Mouse (Mus musculus) embryonic facial prominence, embryonic 13.5 days (tissue): ENCODE measurements around the gene Fer. TPM values are rescaled to one million over a fixed set of nuclear protein-coding genes. Genes with fewer than 3 reads are reported as not detected.

Experiments used
- ATAC-seq: fragments of 200-750 bp; cut with Nextera tagmentation; 2 replicates; pipeline ENCODE4 v1.8.0; 2017; ENCODE audit warnings: low read depth; ENCODE audit not compliant: insufficient number of reproducible peaks, insufficient read depth, low FRiP score, low TSS enrichment
- H3K27ac ChIP-seq: fragments of 300-500 bp; sonication (generic); 2 replicates; pipeline ENCODE4 v1.5.1; 2015; ENCODE audit warnings: moderate library complexity, mild to moderate bottlenecking, inconsistent platforms
- H3K27me3 ChIP-seq: fragments of 300-500 bp; sonication (generic); 2 replicates; pipeline ENCODE4 v1.6.1; 2015; ENCODE audit warnings: mild to moderate bottlenecking, inconsistent platforms
- H3K36me3 ChIP-seq: fragments of 300-500 bp; sonication (generic); 2 replicates; pipeline ENCODE4 v1.6.1; 2015; ENCODE audit warnings: mild to moderate bottlenecking, inconsistent platforms
- H3K4me1 ChIP-seq: fragments of 300-500 bp; sonication (generic); 2 replicates; pipeline ENCODE4 v1.6.1; 2015; ENCODE audit warnings: inconsistent platforms
- H3K4me2 ChIP-seq: fragments of 300-500 bp; sonication (generic); 2 replicates; pipeline ENCODE4 v1.6.1; 2015; ENCODE audit warnings: moderate library complexity, mild to moderate bottlenecking, inconsistent platforms
- H3K4me3 ChIP-seq: fragments of 300-500 bp; sonication (generic); 2 replicates; pipeline ENCODE4 v1.5.1; 2015; ENCODE audit warnings: mild to moderate bottlenecking, inconsistent platforms
- H3K9ac ChIP-seq: fragments of 300-500 bp; sonication (generic); 2 replicates; pipeline ENCODE4 v1.6.1; 2015; ENCODE audit warnings: mild to moderate bottlenecking, inconsistent platforms
- H3K9me3 ChIP-seq: fragments of 300-500 bp; sonication (generic); 2 replicates; pipeline ENCODE4 v1.6.1; 2016; ENCODE audit warnings: inconsistent platforms
- WGBS: fragments of 180-500 bp; shearing (Covaris S2); methylation state at CpG from one replicate; pipeline ENCODE4 v1.1.7; 2015; ENCODE audit warnings: mixed read lengths; 5-methylcytosine and 5-hydroxymethylcytosine counted together
- polyA plus RNA-seq: library from polyadenylated mRNA; unstranded; fragments of >200 nt; fragmentation: Nextera tagmentation; extraction: Ambion mirVana; gene quantifications from 2 replicates; pipeline ENCODE4 v1.2.1, GENCODE M21; 2015

The Fer gene
- polyA plus RNA-seq, 1 experiment from 2014 or later: 33.4 TPM

GRCm38 (mm10) chr17:64123732-64124131, 260.9 kb downstream of the Fer start:
- H3K27ac ChIP-seq: no peak overlapping the region
- no peaks in the 10 kb centered on the region for H3K27me3 ChIP-seq
- no peak for ATAC-seq
- H3K36me3 ChIP-seq: no peaks in the 10 kb centered on the region
- H3K9ac ChIP-seq: no peak overlapping the region
- H3K9me3 ChIP-seq: no peaks in the 10 kb centered on the region
- 82% methylated on average over 3 of the region's 3 CpGs for WGBS
- H3K4me3 ChIP-seq: no peak overlapping the region
- no peak overlapping the region for H3K4me2 ChIP-seq
- peaks cover 13% of the 10 kb centered on the region for H3K4me1 ChIP-seq

GRCm38 (mm10) chr17:64126904-64127303, 264.0 kb downstream of the Fer start:
- ATAC-seq: no peak
- Histone ChIP-seq H3K27me3 (no peaks in the 10 kb centered on the region), H3K36me3 (no peaks in the 10 kb centered on the region), H3K4me1 (peaks cover 10% of the 10 kb centered on the region), H3K9me3 (no peaks in the 10 kb centered on the region), H3K4me3 (no peak overlapping the region), H3K27ac (no peak overlapping the region), H3K9ac (no peak overlapping the region), H3K4me2 (no peak overlapping the region)
- WGBS: 89% methylated on average over 5 of the region's 5 CpGs

- Histone ChIP-seq H3K9me3 (no peaks in the 10 kb centered on the region), H3K27ac (no peak overlapping the region), H3K36me3 (no peaks in the 10 kb centered on the region), H3K27me3 (no peaks in the 10 kb centered on the region), H3K4me3 (no peak overlapping the region), H3K9ac (no peak overlapping the region), H3K4me2 (no peak overlapping the region), H3K4me1 (peaks cover 22% of the 10 kb centered on the region)
- ATAC-seq: no peak
- WGBS: 30% methylated on average over 2 of the region's 2 CpGs
Observed at GRCm38 (mm10) chr17:64129750-64130149, 266.9 kb downstream of the Fer start.

GRCm38 (mm10) chr17:64130356-64130755, 267.5 kb downstream of the Fer start:
- 74% methylated on average over 3 of the region's 3 CpGs for WGBS
- H3K27ac ChIP-seq: no peak overlapping the region
- H3K36me3 ChIP-seq: no peaks in the 10 kb centered on the region
- H3K27me3 ChIP-seq: no peaks in the 10 kb centered on the region
- H3K4me3 ChIP-seq: no peak overlapping the region
- H3K4me1 ChIP-seq: peaks cover 22% of the 10 kb centered on the region
- no peak overlapping the region for H3K4me2 ChIP-seq
- no peaks in the 10 kb centered on the region for H3K9me3 ChIP-seq
- ATAC-seq: no peak
- H3K9ac ChIP-seq: no peak overlapping the region

GRCm38 (mm10) chr17:64132183-64132582, 269.3 kb downstream of the Fer start:
- H3K4me1 ChIP-seq: peaks cover 26% of the 10 kb centered on the region
- H3K4me3 ChIP-seq: no peak overlapping the region
- ATAC-seq: no peak
- H3K36me3 ChIP-seq: no peaks in the 10 kb centered on the region
- H3K27ac ChIP-seq: no peak overlapping the region
- 64% methylated on average over 6 of the region's 6 CpGs for WGBS
- no peaks in the 10 kb centered on the region for H3K9me3 ChIP-seq
- H3K4me2 ChIP-seq: no peak overlapping the region
- H3K9ac ChIP-seq: no peak overlapping the region
- no peaks in the 10 kb centered on the region for H3K27me3 ChIP-seq

- WGBS: 48% methylated on average over 8 of the region's 8 CpGs
- no peak overlapping the region for H3K4me2 ChIP-seq
- peaks cover 16% of the 10 kb centered on the region; the same call in 1 of the 2 replicates for H3K4me1 ChIP-seq
- ATAC-seq: no peak
- H3K9ac ChIP-seq: no peak overlapping the region
- H3K27me3 ChIP-seq: no peaks in the 10 kb centered on the region
- no peak overlapping the region for H3K27ac ChIP-seq
- peaks cover 20% of the 10 kb centered on the region for H3K36me3 ChIP-seq
- no peaks in the 10 kb centered on the region for H3K9me3 ChIP-seq
- no peak overlapping the region for H3K4me3 ChIP-seq
Observed at GRCm38 (mm10) chr17:64135941-64136650, 273.2 kb downstream of the Fer start.

GRCm38 (mm10) chr17:64138036-64138717, 275.3 kb downstream of the Fer start:
- Histone ChIP-seq H3K4me1 (peaks cover 6% of the 10 kb centered on the region; the same call in 1 of the 2 replicates), H3K4me3 (no peak overlapping the region), H3K9me3 (no peaks in the 10 kb centered on the region), H3K4me2 (no peak overlapping the region), H3K36me3 (peaks cover 21% of the 10 kb centered on the region), H3K9ac (no peak overlapping the region), H3K27ac (no peak overlapping the region), H3K27me3 (no peaks in the 10 kb centered on the region)
- ATAC-seq: no peak
- WGBS: 85% methylated on average over 8 of the region's 8 CpGs

GRCm38 (mm10) chr17:64139231-64139915, 276.5 kb downstream of the Fer start:
- no peak overlapping the region for H3K27ac ChIP-seq
- no peak overlapping the region for H3K4me3 ChIP-seq
- 92% methylated on average over 11 of the region's 11 CpGs for WGBS
- 0 out of 2 replicates have a peak, but pooled peaks cover 3% of the 10 kb centered on the region for H3K4me1 ChIP-seq
- H3K9ac ChIP-seq: no peak overlapping the region
- peaks cover 29% of the 10 kb centered on the region for H3K36me3 ChIP-seq
- no peak overlapping the region for H3K4me2 ChIP-seq
- no peaks in the 10 kb centered on the region for H3K9me3 ChIP-seq
- no peaks in the 10 kb centered on the region for H3K27me3 ChIP-seq
- no peak for ATAC-seq

GRCm38 (mm10) chr17:64140063-64140850, 277.4 kb downstream of the Fer start:
- Histone ChIP-seq H3K4me2 (no peak overlapping the region), H3K27ac (no peak overlapping the region), H3K9me3 (no peaks in the 10 kb centered on the region), H3K4me3 (no peak overlapping the region), H3K4me1 (0 out of 2 replicates have a peak, but pooled peaks cover 3% of the 10 kb centered on the region), H3K9ac (no peak overlapping the region), H3K27me3 (no peaks in the 10 kb centered on the region), H3K36me3 (peaks cover 29% of the 10 kb centered on the region)
- ATAC-seq: no peak
- 83% methylated on average over 18 of the region's 18 CpGs for WGBS

- Histone ChIP-seq H3K4me3 (no peak overlapping the region), H3K9ac (no peak overlapping the region), H3K4me2 (no peak overlapping the region), H3K9me3 (no peaks in the 10 kb centered on the region), H3K36me3 (peaks cover 29% of the 10 kb centered on the region), H3K27me3 (no peaks in the 10 kb centered on the region), H3K4me1 (no peaks in the 10 kb centered on the region), H3K27ac (no peak overlapping the region)
- ATAC-seq: no peak
- WGBS: 76% methylated on average over 9 of the region's 9 CpGs
Observed at GRCm38 (mm10) chr17:64141856-64142255, 279.0 kb downstream of the Fer start.

- H3K27me3 ChIP-seq: no peaks in the 10 kb centered on the region
- no peaks in the 10 kb centered on the region for H3K4me1 ChIP-seq
- ATAC-seq: no peak
- WGBS: 82% methylated on average over 4 of the region's 4 CpGs
- no peak overlapping the region for H3K27ac ChIP-seq
- H3K9ac ChIP-seq: no peak overlapping the region
- no peak overlapping the region for H3K4me3 ChIP-seq
- H3K9me3 ChIP-seq: no peaks in the 10 kb centered on the region
- peaks cover 13% of the 10 kb centered on the region; the same call in 1 of the 2 replicates for H3K36me3 ChIP-seq
- no peak overlapping the region for H3K4me2 ChIP-seq
Observed at GRCm38 (mm10) chr17:64146409-64146808, 283.5 kb downstream of the Fer start.
